Mouse (Mus musculus) pancreas, adult 10 weeks (tissue): ENCODE measurements around the gene Olfr123. TPM values are rescaled to one million over a fixed set of nuclear protein-coding genes. Genes with fewer than 3 reads are reported as not detected.

Source experiments
- polyA plus RNA-seq: library from polyadenylated mRNA; stranded (reverse); fragments of 350-450 nt; fragmentation: Illumina TruSeq; extraction: RNeasy Lipid Tissue Mini Kit (QIAGEN cat#74804); gene quantifications from one replicate; pipeline ENCODE4 v1.2.3, GENCODE M21; 2015; ENCODE audit warnings: low read depth, low replicate concordance; ENCODE audit not compliant: insufficient read depth

Olfr123 gene
- polyA plus RNA-seq = not detected

GRCm38 (mm10) chr17:37793229-37793628, at the start of gene Olfr123:
TSS of gene Olfr123 (plus strand) at chr17:37793529.

DNA sequence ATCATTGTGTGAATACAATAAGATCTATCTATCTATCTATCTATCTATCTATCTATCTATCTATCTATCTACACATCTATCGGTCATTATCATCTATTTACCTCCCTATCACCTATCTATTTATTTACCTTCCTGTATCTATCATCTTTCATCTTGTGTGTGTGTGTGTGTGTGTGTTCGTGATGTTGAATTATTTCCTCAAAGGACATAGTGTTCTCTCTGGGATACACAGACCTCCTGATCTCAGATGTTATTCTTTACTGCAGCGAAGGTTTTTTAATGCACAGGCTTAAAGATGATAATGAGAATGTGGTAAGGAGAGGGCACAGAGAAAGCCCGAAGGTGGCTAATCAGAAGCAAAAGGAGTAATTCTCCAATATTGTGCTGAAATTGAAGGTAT, 25.0 kb upstream of the Olfr123 start, which contains the start of gene Olfr122:
TSS of gene Olfr122 (plus strand) at position 301 of the 400 bp plus-strand sequence.

DNA sequence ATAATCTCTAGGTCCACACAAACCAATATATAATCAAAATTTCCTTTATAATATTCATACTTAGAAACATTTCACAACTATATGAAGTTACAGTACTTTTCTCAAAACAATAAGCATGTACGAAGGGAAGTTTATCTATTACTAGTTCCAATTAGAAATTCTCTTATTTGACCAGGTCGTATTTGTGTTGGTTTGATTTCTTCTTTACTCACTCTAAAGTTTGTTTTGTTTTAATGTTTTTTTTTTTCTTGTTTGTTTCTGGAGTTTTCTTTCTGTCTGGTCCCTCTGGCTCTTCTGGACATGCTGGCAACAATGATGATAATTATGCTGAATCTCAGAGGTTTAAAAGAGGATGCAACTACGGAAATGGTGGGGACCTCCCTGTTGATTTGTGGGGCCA, 6.3 kb downstream of the Olfr123 start, which contains the start of gene Olfr124:
TSS of gene Olfr124 (plus strand) at position 301 of the 400 bp plus-strand sequence.

DNA sequence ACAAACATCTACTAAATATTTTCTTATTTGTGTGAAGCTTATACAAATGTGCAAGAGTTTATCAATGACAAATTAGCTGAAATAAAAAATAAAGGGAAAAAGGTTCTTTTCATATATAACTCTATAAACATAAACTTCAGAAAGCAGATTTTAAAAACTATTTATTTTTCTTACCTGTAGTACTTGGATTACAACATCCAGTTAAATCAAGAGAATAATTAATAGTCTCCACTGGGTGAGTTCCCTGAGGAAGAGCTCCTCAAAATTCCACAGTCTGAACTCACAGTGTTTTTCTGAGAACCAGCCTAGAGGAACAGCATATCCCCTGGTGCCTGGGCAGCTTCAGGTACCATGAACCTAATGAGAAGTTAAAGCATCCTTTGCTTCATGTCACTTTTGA, 39.3 kb downstream of the Olfr123 start, which contains the start of gene Olfr125:
TSS of gene Olfr125 (plus strand) at position 301 of the 400 bp plus-strand sequence.

DNA sequence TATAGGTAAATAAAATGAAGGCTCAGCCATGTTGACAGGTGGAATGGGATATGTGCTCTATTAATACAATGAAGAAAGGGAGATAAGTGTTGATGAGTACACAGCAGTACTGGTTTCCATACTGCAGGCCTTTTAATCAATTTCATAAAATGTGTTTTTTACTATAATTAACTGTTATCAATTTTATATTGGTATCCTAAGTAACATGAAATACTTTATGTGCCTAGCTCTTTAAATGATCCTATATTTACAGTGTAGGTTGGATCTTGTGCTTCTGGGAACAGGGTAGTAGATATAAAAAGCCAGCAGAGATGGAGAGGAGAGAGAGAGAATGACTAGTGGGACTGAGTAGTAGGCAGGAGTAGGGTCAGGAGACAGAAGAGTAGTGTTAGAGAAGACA, 53.9 kb downstream of the Olfr123 start, which contains the start of gene Olfr126:
TSS of gene Olfr126 (plus strand) at position 301 of the 400 bp plus-strand sequence.

Other genes starting within 250 kb of the Olfr123 start
- not detected for gene Olfr112, start 224.1 kb upstream of the Olfr123 start, polyA plus RNA-seq
- not detected for gene Olfr113, start 215.9 kb upstream of the Olfr123 start, polyA plus RNA-seq
- gene Olfr114, start 200.8 kb upstream of the Olfr123 start, polyA plus RNA-seq = not detected
- not detected for gene Olfr115, start 166.4 kb upstream of the Olfr123 start, polyA plus RNA-seq
- gene Olfr116, start 166.3 kb upstream of the Olfr123 start, polyA plus RNA-seq = not detected
- not detected for gene Olfr117, start 129.7 kb upstream of the Olfr123 start, polyA plus RNA-seq
- gene Olfr118, start 126.5 kb upstream of the Olfr123 start, polyA plus RNA-seq = not detected
- gene Olfr119, start 97.0 kb upstream of the Olfr123 start, polyA plus RNA-seq = not detected
- gene Olfr120, start 71.7 kb upstream of the Olfr123 start, polyA plus RNA-seq = not detected
- not detected for gene Olfr121, start 44.7 kb upstream of the Olfr123 start, polyA plus RNA-seq
- gene Olfr122, start 24.9 kb upstream of the Olfr123 start, polyA plus RNA-seq = not detected
- gene Olfr124, start 6.4 kb downstream of the Olfr123 start, polyA plus RNA-seq = not detected
- gene Olfr125, start 39.4 kb downstream of the Olfr123 start, polyA plus RNA-seq = not detected
- gene Olfr126, start 54.0 kb downstream of the Olfr123 start, polyA plus RNA-seq = not detected
- gene Olfr127, start 106.9 kb downstream of the Olfr123 start, polyA plus RNA-seq = not detected
- not detected for gene Olfr128, start 127.0 kb downstream of the Olfr123 start, polyA plus RNA-seq
- gene Olfr761, start 159.6 kb downstream of the Olfr123 start, polyA plus RNA-seq = not detected